Mouse (Mus musculus) kidney, postnatal 0 days (tissue): ENCODE measurements at regions not wholly inside any gene's neighbourhood (a gene's known extent, or its start where the extent isn't known, plus 50 kb on each side); places are given as distances from the start of the nearest gene placed in this dataset.

Experiments used
- ATAC-seq: fragments of 200-750 bp; cut with Nextera tagmentation; replicated peaks from 2 replicates; pipeline ENCODE4 v1.8.0; 2017; ENCODE audit warnings: low read depth, moderate number of reproducible peaks, moderate TSS enrichment, moderate library complexity; ENCODE audit not compliant: low FRiP score
- DNase-seq: peaks from one replicate; pipeline ENCODE4 v3.0.0-alpha.2; 2016; ENCODE audit warnings: low spot score
- H3K27ac ChIP-seq: fragments of 300-500 bp; sonication (generic); 2 replicates; pipeline ENCODE4 v1.5.1; 2014; ENCODE audit warnings: mild to moderate bottlenecking
- H3K27me3 ChIP-seq: fragments of 300-500 bp; sonication (generic); 2 replicates; pipeline ENCODE4 v1.6.1; 2014; ENCODE audit warnings: low read length, mixed read lengths; ENCODE audit not compliant: insufficient read depth
- H3K36me3 ChIP-seq: fragments of 300-500 bp; sonication (generic); 2 replicates; pipeline ENCODE4 v1.6.1; 2014; ENCODE audit warnings: low read length, mixed read lengths; ENCODE audit not compliant: insufficient read depth
- H3K4me1 ChIP-seq: fragments of 300-500 bp; sonication (generic); replicated peaks from 2 replicates; pipeline ENCODE4 v1.6.1; 2014; ENCODE audit warnings: antibody characterized with exemption, low read length, mixed read lengths; ENCODE audit not compliant: insufficient read depth
- H3K4me2 ChIP-seq: fragments of 300-500 bp; sonication (generic); 2 replicates; pipeline ENCODE4 v1.6.1; 2014; ENCODE audit warnings: mild to moderate bottlenecking, low read length, moderate library complexity, mixed read lengths
- H3K4me3 ChIP-seq: fragments of 300-500 bp; sonication (generic); replicated peaks from 2 replicates; pipeline ENCODE4 v1.5.1; 2014; ENCODE audit warnings: low read depth, low read length
- H3K9ac ChIP-seq: fragments of 300-500 bp; sonication (generic); 2 replicates; pipeline ENCODE4 v1.6.1; 2014; ENCODE audit warnings: low read depth, low read length
- H3K9me3 ChIP-seq: fragments of 300-500 bp; sonication (generic); replicated peaks from 2 replicates; pipeline ENCODE4 v1.6.1; 2016; ENCODE audit warnings: low read length, inconsistent platforms, mixed read lengths
- CTCF ChIP-seq: IDR thresholded peaks from 2 replicates; pipeline ENCODE4 v1.5.1; 2016; ENCODE audit warnings: antibody characterized with exemption, low read depth, mild to moderate bottlenecking, moderate library complexity
- WGBS: fragments of 180-500 bp; shearing (Covaris S2); extraction: QIAGEN DNeasy Blood & Tissue Kit; methylation state at CpG from one replicate; pipeline ENCODE4 v1.1.7; 2014; 5-methylcytosine and 5-hydroxymethylcytosine counted together

DNA sequence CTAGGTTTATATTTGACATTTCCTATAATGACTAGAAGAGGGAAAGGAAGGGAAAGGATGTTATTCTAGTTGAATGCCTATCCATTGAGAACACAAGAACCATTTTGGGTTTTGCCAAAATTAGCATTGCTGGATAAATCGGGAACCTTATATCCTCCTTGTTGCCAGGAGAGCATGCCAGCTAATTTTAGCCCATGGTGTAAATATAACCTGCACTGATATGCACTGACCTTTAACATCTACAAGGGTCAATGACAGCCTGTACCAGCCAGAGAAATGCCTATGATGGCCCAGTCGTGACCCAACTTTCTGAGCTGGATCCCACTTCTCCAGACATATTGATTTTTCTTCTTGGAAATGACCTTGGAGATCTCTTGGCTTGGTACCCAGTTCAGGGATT, 83.7 kb upstream of the Pcgf5 start:
- Histone ChIP-seq H3K36me3 (no peaks in the 10 kb centered on the region), H3K27ac (no peak overlapping the region), H3K4me3 (no peak overlapping the region), H3K4me1 (no peaks in the 10 kb centered on the region), H3K27me3 (no peaks in the 10 kb centered on the region), H3K9me3 (no peaks in the 10 kb centered on the region), H3K9ac (no peak overlapping the region), H3K4me2 (no peak overlapping the region)
- DNase-seq (no peak), ATAC-seq (no peak)
- TF ChIP-seq CTCF, result no peak
- WGBS, result 86% methylated on average over 2 of the region's 2 CpGs

DNA sequence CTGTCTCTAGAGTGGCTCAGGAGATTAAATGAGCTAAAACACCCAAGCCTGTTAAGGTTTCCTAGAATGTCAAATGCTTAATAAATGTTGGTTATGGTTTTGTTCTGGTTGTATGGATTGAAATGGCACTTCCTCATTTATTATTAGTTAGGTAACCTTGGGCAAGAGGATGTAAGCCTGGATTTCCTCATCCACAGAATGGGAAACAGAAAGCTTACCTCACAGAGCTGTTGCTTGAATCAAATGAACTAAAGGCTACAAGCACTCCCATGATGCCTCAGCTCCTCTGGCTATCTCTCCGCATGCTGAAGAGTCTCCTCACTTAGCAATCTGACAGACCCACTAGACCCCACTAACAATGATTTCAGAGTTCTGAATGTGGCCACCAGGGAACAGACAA, 82.8 kb upstream of the Pcgf5 start:
- H3K4me3 ChIP-seq, result no peak overlapping the region
- no peak for DNase-seq
- WGBS, result 82% methylated on average over 1 of the region's 1 CpGs
- no peak overlapping the region for H3K9ac ChIP-seq
- ATAC-seq, result no peak
- no peak overlapping the region for H3K4me2 ChIP-seq
- no peak overlapping the region for H3K27ac ChIP-seq
- no peak for TF ChIP-seq CTCF
- no peaks in the 10 kb centered on the region for H3K36me3 ChIP-seq
- H3K4me1 ChIP-seq, result no peaks in the 10 kb centered on the region
- H3K9me3 ChIP-seq, result no peaks in the 10 kb centered on the region
- H3K27me3 ChIP-seq, result no peaks in the 10 kb centered on the region

DNA sequence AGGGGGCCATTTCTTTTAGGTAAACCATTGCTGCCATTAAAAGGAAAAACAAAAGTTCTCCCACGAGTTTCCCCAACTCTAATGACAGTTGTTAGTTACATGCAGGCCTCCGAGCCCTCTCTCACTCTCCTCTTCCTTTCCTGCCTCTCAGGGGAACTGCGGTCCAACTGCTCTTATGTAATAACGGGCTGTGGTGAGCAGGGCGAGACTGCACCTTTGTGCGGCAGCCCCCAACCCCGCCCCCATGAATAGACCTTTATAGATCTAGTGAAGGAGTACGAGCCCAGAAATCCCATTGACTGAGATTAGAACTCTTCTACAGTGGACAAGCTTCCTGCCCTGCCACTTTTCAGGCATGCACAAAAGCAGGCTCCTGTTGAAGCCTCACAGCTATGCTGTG, 81.8 kb upstream of the Pcgf5 start:
- ATAC-seq (no peak), DNase-seq (no peak)
- H3K4me3 ChIP-seq, result no peak overlapping the region
- H3K9me3 ChIP-seq, result no peaks in the 10 kb centered on the region
- no peak overlapping the region for H3K27ac ChIP-seq
- 42% methylated on average over 8 of the region's 8 CpGs for WGBS
- H3K36me3 ChIP-seq, result no peaks in the 10 kb centered on the region
- H3K27me3 ChIP-seq, result no peaks in the 10 kb centered on the region
- no peak overlapping the region for H3K4me2 ChIP-seq
- H3K9ac ChIP-seq, result no peak overlapping the region
- H3K4me1 ChIP-seq, result no peaks in the 10 kb centered on the region
- no peak for TF ChIP-seq CTCF

DNA sequence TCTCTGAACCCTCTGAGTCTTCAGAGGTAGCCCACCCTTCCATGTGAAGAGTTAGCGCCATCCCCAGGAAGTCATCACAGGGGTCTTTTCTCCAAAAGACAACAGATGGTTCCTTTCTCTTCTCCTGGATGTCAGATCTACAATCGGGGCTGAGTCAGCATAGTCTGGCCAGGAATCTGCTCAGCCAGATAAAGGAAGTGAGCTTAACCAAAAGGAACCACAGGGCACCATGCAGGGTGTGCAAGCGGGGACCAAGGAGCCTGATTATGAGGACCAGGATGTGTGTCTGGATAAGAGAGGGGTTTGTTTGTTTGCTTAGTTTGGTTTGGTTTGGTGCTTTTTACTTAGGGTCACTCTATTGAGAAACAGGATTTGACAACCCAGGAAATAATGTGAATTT, 74.6 kb upstream of the Pcgf5 start:
- WGBS, result 69% methylated on average over 3 of the region's 3 CpGs
- Histone ChIP-seq H3K27me3 (no peaks in the 10 kb centered on the region), H3K36me3 (no peaks in the 10 kb centered on the region), H3K9me3 (no peaks in the 10 kb centered on the region), H3K9ac (no peak overlapping the region), H3K4me1 (no peaks in the 10 kb centered on the region), H3K4me2 (no peak overlapping the region), H3K4me3 (no peak overlapping the region), H3K27ac (no peak overlapping the region)
- TF ChIP-seq CTCF, result no peak
- DNase-seq (no peak), ATAC-seq (no peak)

DNA sequence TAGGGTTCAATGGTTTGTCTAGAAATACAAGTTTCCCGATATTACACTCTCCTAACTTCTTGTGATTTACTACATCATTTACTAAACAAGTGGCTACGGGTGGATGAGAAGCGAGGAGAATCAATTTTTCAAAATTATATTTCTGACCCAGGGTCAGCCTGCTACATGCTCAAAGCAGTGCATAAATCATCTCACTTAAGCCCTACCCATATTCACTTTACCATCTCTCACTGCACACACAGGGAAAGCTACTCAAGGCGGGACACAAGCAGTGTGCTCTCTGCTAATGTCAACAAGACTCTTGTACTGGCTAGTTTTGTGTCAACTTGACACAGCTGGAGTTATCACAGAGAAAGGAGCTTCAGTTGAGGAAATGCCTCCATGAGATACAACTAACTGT, 62.6 kb upstream of the Pcgf5 start:
- no peak for ATAC-seq
- Histone ChIP-seq H3K4me1 (no peaks in the 10 kb centered on the region), H3K27me3 (no peaks in the 10 kb centered on the region), H3K4me2 (no peak overlapping the region), H3K9me3 (no peaks in the 10 kb centered on the region), H3K27ac (no peak overlapping the region), H3K36me3 (no peaks in the 10 kb centered on the region), H3K9ac (no peak overlapping the region), H3K4me3 (no peak overlapping the region)
- TF ChIP-seq CTCF, result no peak
- WGBS, result 68% methylated on average over 4 of the region's 4 CpGs
- DNase-seq, result no peak

DNA sequence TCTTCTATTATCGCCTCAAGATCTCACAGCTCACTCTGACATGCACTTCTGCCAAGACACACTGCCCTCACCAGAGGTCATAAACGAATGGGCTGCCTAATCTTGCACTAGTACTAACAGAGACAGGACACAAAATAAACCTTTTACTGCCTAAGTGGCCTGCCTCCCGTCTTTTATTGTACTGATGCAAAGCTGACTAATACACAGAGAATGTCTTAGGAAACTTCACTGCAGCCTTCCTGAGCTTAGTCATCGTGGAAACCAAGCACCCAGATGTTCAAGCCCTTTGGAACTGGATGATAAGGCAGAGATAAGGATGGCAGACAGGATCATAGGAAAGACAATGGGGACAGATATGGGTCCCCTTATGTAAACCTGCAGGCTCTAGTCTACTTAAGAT, 57.3 kb upstream of the Pcgf5 start:
- H3K4me1 ChIP-seq, result no peaks in the 10 kb centered on the region
- ATAC-seq (no peak), DNase-seq (no peak)
- no peaks in the 10 kb centered on the region for H3K27me3 ChIP-seq
- no peak overlapping the region for H3K9ac ChIP-seq
- H3K27ac ChIP-seq, result no peak overlapping the region
- H3K4me2 ChIP-seq, result no peak overlapping the region
- H3K36me3 ChIP-seq, result no peaks in the 10 kb centered on the region
- TF ChIP-seq CTCF, result no peak
- 36% methylated on average over 4 of the region's 4 CpGs for WGBS
- no peaks in the 10 kb centered on the region for H3K9me3 ChIP-seq
- H3K4me3 ChIP-seq, result no peak overlapping the region

DNA sequence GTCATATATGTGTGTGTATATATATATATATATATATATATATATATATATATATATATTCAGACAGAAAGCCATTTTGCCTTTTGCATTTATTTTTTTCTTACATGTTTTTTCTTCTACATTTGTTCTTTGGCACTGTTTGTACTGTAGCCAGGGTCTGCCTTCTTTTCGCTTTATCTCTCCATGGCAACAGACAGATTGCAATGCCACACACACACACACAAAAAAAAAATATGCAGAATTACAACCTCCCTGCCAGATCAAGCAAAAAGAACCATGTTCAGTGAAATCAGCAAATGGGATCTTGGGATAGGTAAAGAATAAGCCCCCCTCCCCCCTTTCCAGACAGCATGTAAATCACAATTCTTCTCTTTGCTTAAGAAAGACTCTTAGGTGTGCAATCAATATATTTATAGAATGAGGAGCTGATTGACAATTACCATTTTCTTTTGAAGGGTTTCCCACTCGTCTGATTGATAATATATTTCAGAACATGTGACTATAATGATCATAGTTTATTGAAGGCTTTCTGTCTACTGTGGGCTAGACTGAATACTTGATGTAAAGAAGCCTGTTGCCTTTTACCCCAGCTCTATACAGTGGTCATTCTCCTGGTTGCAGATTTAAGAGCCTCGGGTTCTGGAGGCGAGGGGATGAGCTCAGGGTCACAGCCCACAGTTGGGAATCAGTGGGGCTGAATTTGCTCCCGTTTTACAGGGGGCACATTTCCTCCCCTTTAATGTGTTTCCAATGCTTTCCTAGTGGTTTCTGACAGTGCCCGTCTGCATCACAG, 54.7 kb upstream of the Pcgf5 start:
- no peak overlapping the region for H3K4me3 ChIP-seq
- DNase-seq, result no peak
- TF ChIP-seq CTCF, result no peak
- no peaks in the 10 kb centered on the region for H3K27me3 ChIP-seq
- no peak for ATAC-seq
- H3K4me1 ChIP-seq, result no peaks in the 10 kb centered on the region
- no peak overlapping the region for H3K27ac ChIP-seq
- no peaks in the 10 kb centered on the region for H3K36me3 ChIP-seq
- no peaks in the 10 kb centered on the region for H3K9me3 ChIP-seq
- 54% methylated on average over 6 of the region's 6 CpGs for WGBS
- H3K9ac ChIP-seq, result no peak overlapping the region
- no peak overlapping the region for H3K4me2 ChIP-seq
